Mouse (Mus musculus) layer of hippocampus, postnatal 25 days (tissue): ENCODE results near the gene Ccdc194. TPM values are rescaled to one million over a fixed set of nuclear protein-coding genes. Genes with fewer than 3 reads are reported as not detected.

ENCODE experiments used
- DNase-seq, 2 experiments: peaks; one replicate each; pipeline ENCODE4 v3.0.0; 2022; ENCODE audit warnings: mixed read lengths in 2 of 2, low spot score in 1 of 2; ENCODE audit errors: extremely low spot score in 1 of 2
- total RNA-seq, 2 experiments: library from RNA; stranded (reverse); gene quantifications; 2 replicates each; pipeline ENCODE4 v1.2.3; 2021

The Ccdc194 gene
- total RNA-seq, 2 experiments from 2014 or later = not detected

GRCm38 (mm10) chr8:71554644-71555043 is 29.1 kb upstream of the Ccdc194 start:
- no peak for DNase-seq

DNA sequence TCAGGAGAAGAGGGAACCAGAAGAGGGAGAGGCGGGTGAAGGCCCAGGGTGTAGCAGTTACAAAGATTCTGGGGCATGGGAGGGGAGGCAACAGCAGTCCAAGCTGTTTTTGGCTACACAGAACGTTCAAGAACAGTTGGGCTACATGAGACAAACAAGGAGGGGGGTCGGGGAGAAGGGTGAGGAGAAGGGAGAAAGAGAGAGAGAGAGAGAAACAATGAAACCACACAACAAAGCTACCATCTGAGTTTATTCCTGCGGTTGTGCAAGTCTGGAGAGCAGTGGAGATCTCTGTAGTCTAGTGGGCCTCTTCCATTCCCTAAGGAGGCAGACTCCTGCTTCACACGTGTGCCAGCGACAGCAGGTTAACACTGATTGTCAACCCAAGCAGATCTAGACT is 28.5 kb upstream of the Ccdc194 start:
- no peak for DNase-seq

DNA sequence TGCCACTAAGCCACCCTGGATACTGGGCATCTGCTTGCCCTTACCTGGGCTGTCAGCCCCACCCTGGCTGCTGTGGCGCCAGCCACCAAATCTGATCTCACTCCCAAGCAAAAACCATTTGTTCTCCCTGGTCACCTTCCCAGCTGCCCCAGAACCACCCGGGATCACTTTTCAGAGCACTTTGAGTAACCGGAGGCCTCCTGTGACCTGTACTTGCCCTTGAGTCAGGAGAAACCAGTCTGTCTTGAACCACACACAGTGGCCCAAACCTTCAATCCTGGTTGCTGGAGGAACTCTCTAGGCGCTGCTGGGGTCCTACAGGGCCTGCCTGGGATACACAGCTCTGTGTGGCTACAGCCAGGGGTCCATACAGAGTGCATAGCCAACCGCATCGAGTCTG is 27.3 kb upstream of the Ccdc194 start:
- DNase-seq = no peak

DNA sequence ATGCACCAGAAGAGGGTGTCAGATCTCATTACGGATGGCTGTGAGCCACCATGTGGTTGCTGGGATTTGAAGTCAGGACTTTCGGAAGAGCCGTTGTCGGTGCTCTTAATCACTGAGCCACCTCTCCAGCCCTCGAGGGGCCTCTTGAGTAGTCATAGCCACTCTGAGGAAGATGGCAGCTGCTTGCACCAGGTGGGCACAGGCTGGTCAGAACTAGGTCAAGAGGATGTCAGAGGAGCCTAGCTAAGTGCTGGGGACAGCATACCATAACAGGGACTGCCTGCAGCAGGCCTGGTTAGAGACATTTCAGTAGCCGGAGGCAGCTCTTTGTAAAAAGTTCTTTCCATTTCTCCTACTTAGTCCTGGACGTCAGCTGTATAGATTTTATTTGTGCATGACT is 25.2 kb upstream of the Ccdc194 start:
- DNase-seq = no peak

GRCm38 (mm10) chr8:71547590-71547989 is 22.1 kb upstream of the Ccdc194 start:
- no peak for DNase-seq

GRCm38 (mm10) chr8:71545053-71545452 is 19.5 kb upstream of the Ccdc194 start:
- DNase-seq = no peak

GRCm38 (mm10) chr8:71543755-71544154 is 18.2 kb upstream of the Ccdc194 start:
- no peak for DNase-seq

DNA sequence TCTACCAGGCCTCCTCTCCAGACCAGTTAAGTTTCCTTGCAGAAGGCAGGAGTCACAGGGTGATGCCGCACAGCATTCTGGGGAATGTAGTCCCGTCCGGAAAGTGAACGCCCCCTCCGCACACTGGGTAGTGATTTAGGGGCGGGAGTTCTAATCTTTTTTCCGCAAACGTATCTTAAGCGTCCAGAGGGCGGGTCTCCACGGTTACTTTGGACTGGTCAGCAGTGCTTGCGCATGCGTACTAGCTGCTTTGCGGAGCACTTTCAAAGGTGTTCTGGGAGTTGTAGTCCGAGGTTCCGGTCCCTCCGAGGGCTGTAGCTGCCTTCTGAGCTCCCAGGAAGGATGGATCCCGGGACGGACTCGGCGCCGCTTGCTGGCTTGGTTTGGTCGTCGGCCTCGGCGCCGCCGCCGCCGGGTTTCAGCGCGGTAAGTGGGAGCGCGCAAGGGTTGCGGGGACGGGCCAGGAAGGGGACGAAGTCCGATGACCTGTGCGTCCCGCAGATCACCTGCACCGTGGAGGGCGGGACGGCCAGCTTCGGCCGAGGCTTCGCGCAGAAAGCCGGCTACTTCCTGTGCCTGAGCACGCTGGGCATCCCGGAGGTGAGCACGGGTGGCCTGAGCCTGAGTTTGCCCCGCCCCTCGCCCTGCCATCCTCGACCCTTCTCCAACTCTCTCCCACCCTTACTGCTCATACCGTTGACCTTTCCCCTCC is 17.3 kb upstream of the Ccdc194 start, which contains the start of gene Mvb12a:
Gene Mvb12a, plus strand, starts transcription at position 291 of the 712 bp plus-strand sequence.
- DNase-seq = peak; percentile 77 to 81

DNA sequence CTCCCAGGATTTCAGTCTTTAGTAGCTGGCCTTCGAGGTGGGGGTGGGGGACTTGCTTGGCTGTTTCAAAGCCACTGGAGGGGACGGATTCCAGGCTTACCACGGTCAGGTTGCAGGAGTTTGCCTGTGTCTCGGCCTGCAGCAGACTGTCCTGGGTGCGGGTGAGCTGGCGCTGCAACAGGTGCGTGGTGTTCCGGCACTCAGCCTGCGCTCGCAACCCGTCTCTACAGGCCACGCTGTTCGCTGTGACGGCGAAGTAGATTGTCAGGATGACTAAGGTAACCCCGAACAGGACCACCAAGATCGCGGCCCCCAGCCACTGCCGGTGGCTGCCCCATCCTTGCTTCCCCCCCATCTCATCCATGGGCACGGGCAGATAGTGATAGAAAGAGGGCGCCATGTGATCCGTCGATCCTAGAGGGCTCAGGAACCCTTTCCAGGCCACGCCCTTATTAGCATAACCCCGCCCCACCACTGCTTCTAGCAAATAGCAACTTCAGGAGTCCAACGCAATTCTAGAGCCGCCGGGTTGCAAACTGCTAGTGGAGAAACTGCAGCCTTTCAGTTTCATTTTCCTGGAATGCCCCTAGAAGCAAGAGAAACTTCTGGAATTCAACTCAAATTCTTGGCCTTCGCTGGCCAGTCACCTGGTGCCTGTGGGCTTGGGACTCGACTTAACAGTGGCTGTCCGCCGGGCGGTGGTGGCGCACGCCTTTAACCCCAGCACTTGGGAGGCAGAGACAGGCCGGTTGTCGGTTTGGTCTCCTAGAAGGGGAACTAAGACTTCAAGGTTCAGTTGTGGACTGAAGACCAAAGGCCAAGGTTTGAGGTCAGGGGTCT is 11.7 kb upstream of the Ccdc194 start, which contains the start of gene Bst2:
Gene Bst2, minus strand, starts transcription at position 429 of the 840 bp plus-strand sequence.
- no peak for DNase-seq

DNA sequence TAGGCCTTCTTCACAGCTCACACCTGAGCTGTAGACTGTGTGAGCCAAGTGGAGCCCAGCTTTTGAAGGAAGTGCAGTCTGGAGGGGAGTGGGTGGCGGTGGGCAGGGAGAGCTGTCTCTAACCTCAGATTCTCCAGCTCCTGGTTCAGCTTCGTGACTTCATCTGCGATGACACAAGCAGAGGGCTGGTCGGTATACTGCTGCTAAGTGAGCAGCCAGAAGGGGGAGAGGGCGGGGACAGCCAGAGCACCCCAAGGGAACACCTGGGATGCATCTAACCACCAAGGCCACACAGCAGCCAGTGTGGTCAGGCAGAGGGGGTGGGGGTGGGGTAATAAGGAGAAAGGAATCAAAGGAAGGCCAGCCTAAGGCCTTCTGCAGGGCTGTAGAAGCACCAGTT is 10.2 kb upstream of the Ccdc194 start:
- DNase-seq = no peak

DNA sequence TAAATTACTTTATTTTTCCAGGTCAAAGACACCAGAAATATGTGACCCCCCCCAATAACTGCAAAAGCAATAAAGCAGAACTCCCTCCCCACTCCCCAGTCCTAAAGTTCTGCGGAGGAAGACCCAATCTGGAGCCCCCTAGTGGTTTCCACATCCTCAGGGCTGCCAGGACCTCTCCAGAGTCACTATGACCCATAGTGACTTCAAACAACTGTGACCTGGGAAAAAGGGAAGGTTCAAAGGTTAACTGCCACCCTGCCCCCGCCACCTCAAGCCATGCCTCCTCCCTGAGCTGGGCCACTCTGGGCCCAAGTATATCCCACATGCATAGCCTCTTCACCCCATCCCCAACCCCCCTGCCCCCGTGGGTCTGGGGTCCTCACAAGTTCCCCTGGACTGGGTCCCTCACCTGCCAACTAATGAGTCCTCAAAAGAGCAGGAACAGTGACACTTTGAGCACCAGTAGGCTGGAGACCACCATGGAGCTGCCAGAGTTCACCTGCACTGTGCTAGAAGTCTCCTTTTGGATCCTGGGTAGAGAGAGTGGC is 8.8 kb upstream of the Ccdc194 start:
- DNase-seq = no peak

GRCm38 (mm10) chr8:71530735-71531467 is 5.4 kb upstream of the Ccdc194 start:
- peak in 1 of 2 experiments; percentile 56 for DNase-seq

DNA sequence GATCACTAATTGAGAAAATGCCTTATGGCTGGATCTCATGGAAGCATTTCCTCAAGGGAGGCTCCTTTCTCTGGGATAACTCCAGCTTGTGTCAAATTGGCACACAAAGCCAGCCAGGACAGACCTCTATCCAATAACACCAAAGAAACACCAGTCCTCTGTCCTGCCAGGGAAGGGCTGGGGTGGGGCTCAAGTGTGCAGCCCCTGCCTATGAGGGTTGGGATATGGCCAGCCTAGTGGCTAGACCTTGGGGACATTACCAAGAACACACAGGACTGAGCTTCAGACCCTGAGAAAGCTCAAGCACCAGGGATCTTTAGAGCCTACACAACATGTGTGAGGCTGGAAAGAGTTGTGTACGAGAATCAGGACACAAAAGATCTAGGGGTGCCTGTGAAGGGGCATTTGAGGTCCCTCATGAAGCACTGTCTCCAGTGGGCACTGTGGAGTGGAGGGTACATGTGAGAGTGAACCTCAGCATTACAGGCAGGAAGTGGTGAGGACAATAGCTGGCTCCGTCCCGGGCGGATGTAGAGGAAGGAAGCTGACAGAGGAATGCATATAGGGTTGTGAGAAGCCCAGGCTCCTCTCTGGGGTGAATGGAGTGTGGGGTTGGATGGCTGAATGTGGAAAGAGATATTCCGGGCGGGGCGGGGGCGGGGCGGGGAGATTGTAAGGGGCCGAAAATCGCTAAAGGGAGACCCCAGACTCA is 3.0 kb upstream of the Ccdc194 start:
- DNase-seq = no peak

DNA sequence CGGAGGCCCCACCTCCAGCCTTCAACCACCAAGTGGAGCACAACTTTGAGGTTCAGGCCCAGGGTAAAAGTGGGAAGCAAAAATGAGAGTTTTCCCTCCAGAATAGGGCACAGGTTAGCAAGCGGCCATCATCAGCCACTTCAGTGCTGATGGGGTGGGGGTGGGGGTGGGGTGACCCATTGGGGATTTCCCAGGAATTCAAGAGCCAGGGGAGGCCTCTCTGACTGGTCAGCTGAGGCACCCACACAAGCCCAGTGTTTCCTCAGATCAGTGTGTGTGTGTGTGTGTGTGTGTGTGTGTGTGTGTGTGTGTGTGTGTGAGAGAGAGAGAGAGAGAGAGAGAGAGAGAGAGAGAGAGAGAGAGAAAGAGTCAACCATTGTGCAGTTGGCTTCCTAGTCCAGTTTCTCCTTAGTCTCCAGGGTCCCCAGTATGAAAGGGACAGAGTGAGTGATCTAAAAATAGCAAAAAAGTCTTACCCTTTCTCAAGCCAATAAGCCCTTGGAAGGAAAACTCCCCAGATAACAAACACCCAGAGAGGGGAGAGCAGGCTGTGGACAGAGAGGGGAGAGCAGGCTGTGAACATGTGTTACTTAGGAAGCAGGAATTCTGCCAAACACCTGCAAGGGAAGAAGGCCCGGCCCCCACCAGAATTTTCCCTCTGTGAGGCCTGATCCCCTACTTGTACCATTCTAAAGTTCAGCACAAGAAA is 1.8 kb upstream of the Ccdc194 start:
- no peak for DNase-seq

DNA sequence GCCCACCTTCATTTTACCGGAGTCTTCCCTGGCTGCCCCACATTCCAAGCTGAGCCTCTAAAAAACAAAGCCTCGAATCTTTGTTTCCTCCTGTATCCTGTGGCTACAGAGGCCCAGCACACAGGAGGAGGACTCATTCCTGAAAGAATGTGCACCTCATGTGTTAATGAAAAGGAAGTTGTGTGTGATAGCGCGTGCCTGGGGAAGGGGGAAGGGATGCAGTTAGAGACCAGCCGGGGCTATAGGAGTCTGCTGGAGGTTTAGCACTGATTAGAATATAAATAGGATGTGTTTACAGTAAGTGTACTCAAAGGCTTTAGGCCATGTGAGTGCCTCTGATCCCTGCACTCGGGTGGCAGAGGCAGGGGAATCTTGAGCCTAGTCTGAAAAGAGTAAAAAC is 761 bp upstream of the Ccdc194 start:
- no peak for DNase-seq

DNA sequence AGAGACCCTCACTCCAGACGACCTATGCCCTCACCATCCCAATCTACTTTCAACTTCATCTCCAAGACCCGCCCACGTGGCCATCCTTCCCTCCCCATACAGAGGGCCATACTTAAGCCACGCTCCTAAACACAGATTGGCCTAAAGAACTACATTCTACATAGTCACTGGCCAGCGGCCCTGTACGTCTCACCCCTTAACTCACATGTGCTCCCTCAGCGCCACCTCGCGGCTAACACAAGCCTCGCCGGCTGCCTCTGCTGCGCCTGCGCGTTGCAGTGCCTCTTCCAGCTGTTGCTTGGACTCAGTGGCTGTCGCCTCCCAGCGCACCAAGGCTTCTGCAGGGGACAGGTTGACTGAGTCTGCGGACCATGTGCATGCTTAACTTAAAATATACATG is 3.9 kb downstream of the Ccdc194 start:
- peak; percentile 74 to 93 for DNase-seq

DNA sequence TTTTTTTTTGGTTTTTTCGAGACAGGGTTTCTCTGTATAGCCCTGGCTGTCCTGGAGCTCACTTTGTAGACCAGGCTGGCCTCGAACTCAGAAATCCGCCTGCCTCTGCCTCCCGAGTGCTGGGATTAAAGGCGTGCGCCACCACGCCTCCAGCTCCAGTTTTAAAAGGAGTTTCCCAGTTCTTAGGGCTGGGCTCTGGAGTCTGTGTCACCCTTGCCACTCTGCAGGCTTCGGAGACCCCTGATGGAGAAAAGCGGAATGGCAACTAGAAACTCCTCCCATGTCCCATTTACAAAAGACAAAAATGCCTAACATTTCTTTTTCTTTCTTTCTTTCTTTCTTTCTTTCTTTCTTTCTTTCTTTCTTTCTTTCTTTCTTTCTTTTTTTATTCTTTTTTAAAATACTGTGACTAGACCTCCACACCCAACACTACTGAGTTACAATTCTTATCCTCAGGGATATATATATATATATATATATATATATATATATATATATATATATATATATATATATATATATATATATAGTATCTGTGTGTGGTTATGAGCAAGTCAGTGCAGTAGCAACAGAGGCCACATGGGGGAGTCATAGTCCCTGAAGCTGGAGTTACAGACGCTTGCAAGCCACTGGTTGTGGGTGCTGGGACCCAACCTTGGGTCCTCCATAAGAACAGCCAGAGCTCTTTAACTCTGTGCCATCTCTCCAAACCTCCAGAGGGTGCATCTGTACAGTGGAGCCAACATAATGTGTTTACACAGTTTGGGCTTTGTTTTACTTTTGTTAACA is 6.3 kb downstream of the Ccdc194 start:
- peak in 1 of 2 experiments; percentile 65 for DNase-seq

- no peak for DNase-seq
Observed at GRCm38 (mm10) chr8:71516786-71517185, 8.7 kb downstream of the Ccdc194 start.

DNA sequence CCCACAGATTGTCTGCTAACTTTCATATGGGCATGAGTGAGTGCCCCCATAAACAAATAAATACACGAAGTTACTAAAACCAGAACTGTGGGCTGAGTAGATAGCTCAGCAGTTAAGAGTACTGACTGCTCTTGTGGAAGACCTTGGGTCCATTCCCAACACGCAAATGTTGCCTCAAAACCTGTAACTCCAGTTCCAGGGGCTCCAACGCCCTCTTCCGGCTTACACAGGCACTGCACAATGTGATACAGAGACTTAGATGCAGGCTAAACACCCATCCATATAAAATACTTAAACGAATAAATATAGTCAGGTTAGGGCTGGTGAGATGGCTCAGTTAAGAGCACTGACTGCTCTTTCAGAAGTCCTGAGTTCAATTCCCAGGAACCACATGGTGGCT is 10.5 kb downstream of the Ccdc194 start:
- no peak for DNase-seq
